Mouse (Mus musculus) neutrophil, adult 65 days (primary cell): Measurements from ENCODE around the gene Gm5150. TPM values are rescaled to one million over a fixed set of nuclear protein-coding genes. Genes with fewer than 3 reads are reported as not detected.

ENCODE experiments used
- total RNA-seq: library from RNA; stranded (reverse); gene quantifications from 2 replicates; pipeline ENCODE4 v1.2.4, GENCODE M21; 2023

The Gm5150 gene
- total RNA-seq = 22.5 and 27.9 TPM in 2 replicates

GRCm38 (mm10) chr3:16006215-16006614 lies at the start of gene Gm5150:
TSS of gene Gm5150 (minus strand) at chr3:16006437.

Other genes with a start within 250 kb of the Gm5150 start
- 55.6 TPM in 2 replicates for gene Sirpb1c, start 157.9 kb downstream of the Gm5150 start, total RNA-seq